Mouse (Mus musculus) forebrain, postnatal 0 days (tissue): ENCODE results near the gene Cdk19. TPM values are rescaled to one million over a fixed set of nuclear protein-coding genes. Genes with fewer than 3 reads are reported as not detected.

Experiments
- ATAC-seq: fragments of 200-750 bp; cut with Nextera tagmentation; 2 replicates; pipeline ENCODE4 v1.8.0; 2017; ENCODE audit warnings: mild to moderate bottlenecking, moderate library complexity
- DNase-seq: peaks from one replicate; pipeline ENCODE4 v3.0.0-alpha.2; 2015
- H3K27ac ChIP-seq: fragments of 300-500 bp; sonication (generic); 2 replicates; pipeline ENCODE4 v1.5.1; 2014; ENCODE audit warnings: low read depth, mild to moderate bottlenecking, antibody characterized with exemption, low read length, moderate library complexity, mixed read lengths
- H3K27me3 ChIP-seq: fragments of 300-500 bp; sonication (generic); 2 replicates; pipeline ENCODE4 v1.6.1; 2014; ENCODE audit warnings: mild to moderate bottlenecking, low read length, mixed read lengths; ENCODE audit not compliant: insufficient read depth
- H3K36me3 ChIP-seq: fragments of 300-500 bp; sonication (generic); 2 replicates; pipeline ENCODE4 v1.6.1; 2014; ENCODE audit warnings: mild to moderate bottlenecking, moderate library complexity; ENCODE audit not compliant: insufficient read depth
- H3K4me1 ChIP-seq: fragments of 300-500 bp; sonication (generic); 2 replicates; pipeline ENCODE4 v1.6.1; 2014; ENCODE audit warnings: antibody characterized with exemption; ENCODE audit not compliant: insufficient read depth
- H3K4me2 ChIP-seq: fragments of 300-500 bp; sonication (generic); 2 replicates; pipeline ENCODE4 v1.6.1; 2014; ENCODE audit warnings: low read depth, mild to moderate bottlenecking, moderate library complexity
- H3K4me3 ChIP-seq: fragments of 300-500 bp; sonication (generic); 2 replicates; pipeline ENCODE4 v1.5.1; 2014; ENCODE audit warnings: low read depth, low read length, mixed read lengths
- H3K9ac ChIP-seq: fragments of 300-500 bp; sonication (generic); 2 replicates; pipeline ENCODE4 v1.6.1; 2014; ENCODE audit warnings: mild to moderate bottlenecking
- H3K9me3 ChIP-seq: fragments of 300-500 bp; sonication (generic); 2 replicates; pipeline ENCODE4 v1.6.1; 2016; ENCODE audit warnings: low read length
- CTCF ChIP-seq: sonication (generic); IDR thresholded peaks from 2 replicates; pipeline ENCODE4 v1.5.1; 2016; ENCODE audit warnings: antibody characterized with exemption, control low read depth, low read depth
- WGBS: fragments of 180-500 bp; shearing (Covaris S2); extraction: QIAGEN DNeasy Blood & Tissue Kit; methylation state at CpG from one replicate; pipeline ENCODE4 v1.1.7; 2014; 5-methylcytosine and 5-hydroxymethylcytosine counted together
- polyA plus RNA-seq: library from polyadenylated mRNA; unstranded; fragments of >200 nt; fragmentation: Nextera tagmentation; extraction: Ambion mirVana; gene quantifications from 2 replicates; pipeline ENCODE4 v1.2.1, GENCODE M21; 2015
- total RNA-seq: library from RNA; depleted of rRNA; stranded (reverse); fragments of >200 nt; gene quantifications from 2 replicates; pipeline ENCODE4 v1.2.3, GENCODE M21; 2014

Gene Cdk19
- total and polyA plus RNA-seq, 2 experiments from 2014 or later: 11.5 to 33.7 TPM

- no peak overlapping the region for H3K4me2 ChIP-seq
- ATAC-seq (no peak), DNase-seq (no peak)
- H3K27me3 ChIP-seq: no peaks in the 10 kb centered on the region
- no peak overlapping the region for H3K27ac ChIP-seq
- no peak overlapping the region for H3K4me3 ChIP-seq
- H3K36me3 ChIP-seq: no peaks in the 10 kb centered on the region
- H3K4me1 ChIP-seq: no peaks in the 10 kb centered on the region
- 86% methylated on average over 1 of the region's 1 CpGs for WGBS
- no peak for TF ChIP-seq CTCF
- H3K9ac ChIP-seq: no peak overlapping the region
- no peaks in the 10 kb centered on the region for H3K9me3 ChIP-seq
Observed at GRCm38 (mm10) chr10:40457116-40457515, 117.8 kb downstream of the Cdk19 start.

DNA sequence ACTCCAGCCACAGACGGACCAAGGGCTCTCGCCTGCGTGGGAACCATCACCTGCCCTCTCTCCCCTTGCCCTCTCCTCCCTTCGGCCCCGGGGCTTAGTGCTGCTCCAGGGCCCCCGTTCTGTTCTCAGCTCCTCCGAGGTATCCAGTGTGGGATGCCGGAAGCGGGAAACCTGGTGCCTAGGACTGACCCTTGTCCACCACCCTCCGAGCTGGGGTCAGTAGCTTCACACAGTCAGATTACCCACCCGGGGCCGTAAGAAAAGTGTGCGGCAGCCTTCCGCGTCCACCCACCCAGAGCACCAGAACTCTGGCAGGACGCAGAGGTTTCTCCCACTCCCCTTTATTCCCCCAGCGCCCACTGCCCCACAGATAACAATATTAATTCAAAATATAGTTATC, 119.8 kb downstream of the Cdk19 start:
- Histone ChIP-seq H3K27me3 (no peaks in the 10 kb centered on the region), H3K36me3 (no peaks in the 10 kb centered on the region), H3K9ac (no peak overlapping the region), H3K27ac (no peak overlapping the region), H3K9me3 (no peaks in the 10 kb centered on the region), H3K4me2 (no peak overlapping the region), H3K4me1 (no peaks in the 10 kb centered on the region), H3K4me3 (no peak overlapping the region)
- TF ChIP-seq CTCF: no peak
- DNase-seq (no peak), ATAC-seq (no peak)
- 91% methylated on average over 17 of the region's 17 CpGs for WGBS

- WGBS: 94% methylated on average over 6 of the region's 6 CpGs
- H3K4me1 ChIP-seq: no peaks in the 10 kb centered on the region
Observed at GRCm38 (mm10) chr10:40461362-40461761, 122.0 kb downstream of the Cdk19 start.

GRCm38 (mm10) chr10:40462257-40462656, 122.9 kb downstream of the Cdk19 start:
- no peak for ATAC-seq
- TF ChIP-seq CTCF: no peak
- no peak overlapping the region for H3K9ac ChIP-seq
- H3K36me3 ChIP-seq: no peaks in the 10 kb centered on the region
- no peak overlapping the region for H3K27ac ChIP-seq
- no peak overlapping the region for H3K4me3 ChIP-seq
- 47% methylated on average over 3 of the region's 3 CpGs for WGBS
- no peaks in the 10 kb centered on the region for H3K4me1 ChIP-seq
- no peak overlapping the region for H3K4me2 ChIP-seq
- no peak for DNase-seq
- H3K27me3 ChIP-seq: no peaks in the 10 kb centered on the region
- H3K9me3 ChIP-seq: no peaks in the 10 kb centered on the region

More at GRCm38 (mm10) chr10:40461362-40461761, 122.0 kb downstream of the Cdk19 start:
- no peak overlapping the region for H3K9ac ChIP-seq
- H3K4me3 ChIP-seq: no peak overlapping the region
- H3K9me3 ChIP-seq: no peaks in the 10 kb centered on the region
- H3K4me2 ChIP-seq: no peak overlapping the region
- H3K27ac ChIP-seq: no peak overlapping the region
- H3K27me3 ChIP-seq: no peaks in the 10 kb centered on the region
- ATAC-seq (no peak), DNase-seq (no peak)
- H3K36me3 ChIP-seq: no peaks in the 10 kb centered on the region
- TF ChIP-seq CTCF: no peak

DNA sequence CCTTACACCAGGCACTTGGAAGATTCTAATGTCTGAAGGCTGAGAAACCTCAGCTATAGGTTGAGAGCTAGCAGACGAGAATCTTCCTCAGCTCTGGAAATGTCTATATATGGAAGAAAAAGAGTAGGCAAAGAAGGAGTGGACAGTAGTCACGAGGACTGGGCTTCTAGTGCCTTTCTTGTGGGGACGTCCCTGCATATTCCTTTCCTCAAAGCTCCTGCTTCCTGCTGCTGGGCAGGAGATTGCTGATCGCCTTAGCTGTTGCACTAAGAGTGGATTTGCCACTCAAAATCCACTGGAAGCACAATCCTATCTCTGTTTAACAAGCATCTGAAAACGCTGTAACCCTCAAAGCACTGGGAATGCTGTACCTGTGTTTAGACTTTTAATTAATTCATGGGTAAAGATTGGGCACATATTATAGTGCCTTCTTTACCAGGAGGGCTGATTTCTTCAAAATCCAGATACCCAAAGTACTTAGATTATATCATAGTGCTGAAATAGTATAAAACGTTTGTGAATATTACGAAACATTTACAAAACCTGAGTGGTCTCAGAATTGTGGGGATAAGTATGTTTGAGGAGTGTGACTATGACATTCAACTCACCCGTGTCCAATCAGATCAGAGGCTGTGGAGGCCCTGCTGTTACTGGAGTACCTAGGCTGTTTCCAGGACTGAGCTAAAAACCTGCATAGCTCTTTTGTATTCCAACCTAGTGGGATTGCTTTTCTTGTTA, 128.0 kb downstream of the Cdk19 start:
- ATAC-seq (no peak), DNase-seq (no peak)
- Histone ChIP-seq H3K27ac (peak overlapping the region; percentile 9; the same call in 1 of the 2 replicates), H3K27me3 (no peaks in the 10 kb centered on the region), H3K9ac (no peak overlapping the region), H3K4me3 (no peak overlapping the region), H3K4me2 (no peak overlapping the region), H3K9me3 (no peaks in the 10 kb centered on the region), H3K4me1 (no peaks in the 10 kb centered on the region), H3K36me3 (0 out of 2 replicates have a peak, but pooled peaks cover 2% of the 10 kb centered on the region)
- no peak for TF ChIP-seq CTCF
- WGBS: 85% methylated on average over 8 of the region's 8 CpGs

DNA sequence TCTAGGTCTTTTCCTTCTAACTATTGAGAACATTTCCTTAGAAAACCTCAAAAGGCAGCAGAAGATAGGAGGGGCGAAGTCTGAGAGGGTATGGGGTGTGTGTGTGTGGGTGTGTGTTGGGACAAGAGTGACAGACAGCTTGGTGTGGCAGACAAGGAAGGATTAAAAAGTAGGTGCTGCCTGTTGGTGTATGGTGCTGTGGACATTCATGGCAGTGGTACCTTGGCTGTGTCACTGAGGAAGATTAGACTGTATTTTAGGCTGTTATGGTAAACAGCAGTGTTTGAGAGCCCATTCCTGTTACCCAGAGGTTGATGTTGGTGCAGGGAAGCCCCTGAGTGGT, 128.5 kb downstream of the Cdk19 start:
- Histone ChIP-seq H3K4me3 (no peak overlapping the region), H3K36me3 (0 out of 2 replicates have a peak, but pooled peaks cover 2% of the 10 kb centered on the region), H3K4me1 (no peaks in the 10 kb centered on the region), H3K27ac (no peak overlapping the region), H3K9ac (no peak overlapping the region), H3K9me3 (no peaks in the 10 kb centered on the region), H3K4me2 (no peak overlapping the region), H3K27me3 (no peaks in the 10 kb centered on the region)
- TF ChIP-seq CTCF: no peak
- DNase-seq: no peak
- ATAC-seq: no peak
- 89% methylated on average over 1 of the region's 1 CpGs for WGBS

DNA sequence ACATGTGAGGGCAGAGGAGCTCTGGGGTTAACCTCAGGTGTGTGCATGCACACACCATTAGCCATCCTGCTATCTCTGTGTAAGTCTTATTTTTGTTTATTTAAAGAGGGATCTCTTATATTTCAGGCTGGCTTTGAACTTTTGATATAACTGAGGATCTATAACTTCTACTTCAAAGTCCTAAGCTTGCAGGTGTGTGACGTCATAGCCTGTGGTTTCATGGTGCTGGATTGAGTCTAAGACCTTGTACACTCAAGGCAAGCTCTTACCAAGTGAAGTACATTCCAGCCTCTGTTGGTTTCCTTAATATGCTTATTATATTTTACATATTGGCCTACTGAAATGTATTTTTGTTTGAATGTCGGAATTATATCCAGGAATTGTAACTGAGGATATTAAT, 129.8 kb downstream of the Cdk19 start:
- H3K9ac ChIP-seq: no peak overlapping the region
- H3K27ac ChIP-seq: no peak overlapping the region
- 0 out of 2 replicates have a peak, but pooled peaks cover 2% of the 10 kb centered on the region for H3K36me3 ChIP-seq
- no peaks in the 10 kb centered on the region for H3K4me1 ChIP-seq
- WGBS: 87% methylated on average over 2 of the region's 2 CpGs
- H3K4me2 ChIP-seq: no peak overlapping the region
- H3K9me3 ChIP-seq: no peaks in the 10 kb centered on the region
- H3K27me3 ChIP-seq: no peaks in the 10 kb centered on the region
- ATAC-seq (no peak), DNase-seq (no peak)
- no peak for TF ChIP-seq CTCF
- H3K4me3 ChIP-seq: no peak overlapping the region
